Mouse (Mus musculus): ENCODE measurements around the gene Mettl7a1. TPM values are rescaled to one million over a fixed set of nuclear protein-coding genes. Genes with fewer than 3 reads are reported as not detected.
"Not testable (repeated sequence)": the region's sequence is repeated elsewhere in the genome, so short reads cannot be mapped to it uniquely, and the experiment has no call there.

The Mettl7a1 gene
- polyA plus RNA-seq, 1 experiment, result 13.4 TPM

GRCm38 (mm10) chr15:100345484-100345883, 41.5 kb downstream of the Mettl7a1 start:
- H3K4me1 ChIP-seq (ENCODE audit: control insufficient read depth, insufficient read depth, low read length), result no peaks in the 10 kb centered on the region
- H3K4me3 ChIP-seq (ENCODE audit: insufficient read depth, low read length), result no peak overlapping the region
- no peak overlapping the region for H3K27ac ChIP-seq (ENCODE audit: insufficient read depth, low read length)
- no peak for TF ChIP-seq CTCF (IDR thresholded peaks at IDR 0.05; ENCODE audit: borderline replicate concordance, insufficient read depth, low read length)
- TF ChIP-seq POLR2A (IDR thresholded peaks at IDR 0.05; ENCODE audit: low read depth, low read length), result no peak

GRCm38 (mm10) chr15:100346761-100347160, 42.8 kb downstream of the Mettl7a1 start:
- Histone ChIP-seq H3K4me1 (ENCODE audit: control insufficient read depth, insufficient read depth, low read length) (no peaks in the 10 kb centered on the region), H3K4me3 (ENCODE audit: insufficient read depth, low read length) (no peak overlapping the region), H3K27ac (ENCODE audit: insufficient read depth, low read length) (no peak overlapping the region)
- TF ChIP-seq CTCF (IDR thresholded peaks at IDR 0.05; ENCODE audit: borderline replicate concordance, insufficient read depth, low read length) (no peak), POLR2A (IDR thresholded peaks at IDR 0.05; ENCODE audit: low read depth, low read length) (no peak)

- H3K4me3 ChIP-seq (ENCODE audit: insufficient read depth, low read length), result no peak overlapping the region
- H3K4me1 ChIP-seq (ENCODE audit: control insufficient read depth, insufficient read depth, low read length), result no peaks in the 10 kb centered on the region
- TF ChIP-seq CTCF (IDR thresholded peaks at IDR 0.05; ENCODE audit: borderline replicate concordance, insufficient read depth, low read length) (no peak), POLR2A (IDR thresholded peaks at IDR 0.05; ENCODE audit: low read depth, low read length) (no peak)
- no peak overlapping the region for H3K27ac ChIP-seq (ENCODE audit: insufficient read depth, low read length)
Observed at GRCm38 (mm10) chr15:100349496-100349895, 45.6 kb downstream of the Mettl7a1 start.

GRCm38 (mm10) chr15:100351501-100352060, 47.6 kb downstream of the Mettl7a1 start:
- TF ChIP-seq POLR2A (IDR thresholded peaks at IDR 0.05; ENCODE audit: low read depth, low read length) (no peak), CTCF (IDR thresholded peaks at IDR 0.05; ENCODE audit: borderline replicate concordance, insufficient read depth, low read length) (no peak)

GRCm38 (mm10) chr15:100352711-100353250, 48.8 kb downstream of the Mettl7a1 start, which contains the start of the genes Methig1 and Mettl7a2:
Gene Methig1, plus strand, starts transcription at chr15:100353149.
Gene Mettl7a2, plus strand, starts transcription at chr15:100353200.
- no peaks in the 10 kb centered on the region for H3K4me1 ChIP-seq (ENCODE audit: control insufficient read depth, insufficient read depth, low read length)
- H3K4me3 ChIP-seq (ENCODE audit: insufficient read depth, low read length), result no peak within 1 kb of the TSS
- no peak within 1 kb of the TSS for H3K27ac ChIP-seq (ENCODE audit: insufficient read depth, low read length)
- TF ChIP-seq POLR2A (IDR thresholded peaks at IDR 0.05; ENCODE audit: low read depth, low read length), result no peak
- no peak for TF ChIP-seq CTCF (IDR thresholded peaks at IDR 0.05; ENCODE audit: borderline replicate concordance, insufficient read depth, low read length)

More at GRCm38 (mm10) chr15:100351501-100352060, 47.6 kb downstream of the Mettl7a1 start:
- H3K4me3 ChIP-seq (ENCODE audit: insufficient read depth, low read length), result no peak overlapping the region
- no peak overlapping the region for H3K27ac ChIP-seq (ENCODE audit: insufficient read depth, low read length)
- no peaks in the 10 kb centered on the region for H3K4me1 ChIP-seq (ENCODE audit: control insufficient read depth, insufficient read depth, low read length)

- not testable (repeated sequence) for H3K27ac ChIP-seq (ENCODE audit: insufficient read depth, low read length); H3K4me3 ChIP-seq (ENCODE audit: insufficient read depth, low read length); H3K4me1 ChIP-seq (ENCODE audit: control insufficient read depth, insufficient read depth, low read length)
Observed at GRCm38 (mm10) chr15:100353399-100353798, 49.5 kb downstream of the Mettl7a1 start.

- Histone ChIP-seq H3K27ac (ENCODE audit: insufficient read depth, low read length) (no peak overlapping the region), H3K4me3 (ENCODE audit: insufficient read depth, low read length) (no peak overlapping the region), H3K4me1 (ENCODE audit: control insufficient read depth, insufficient read depth, low read length) (no peaks in the 10 kb centered on the region)
- TF ChIP-seq CTCF (IDR thresholded peaks at IDR 0.05; ENCODE audit: borderline replicate concordance, insufficient read depth, low read length), result no peak
- no peak for TF ChIP-seq POLR2A (IDR thresholded peaks at IDR 0.05; ENCODE audit: low read depth, low read length)
Observed at GRCm38 (mm10) chr15:100355876-100356275, 51.9 kb downstream of the Mettl7a1 start.

- H3K4me3 ChIP-seq (ENCODE audit: insufficient read depth, low read length), result no peak within 1 kb of the TSS
Observed at GRCm38 (mm10) chr15:100364242-100364641, 60.3 kb downstream of the Mettl7a1 start, which contains the start of gene Higd1c. Gene Higd1c, plus strand, starts transcription at chr15:100364542.

GRCm38 (mm10) chr15:100365967-100366366, 62.0 kb downstream of the Mettl7a1 start:
- not testable (repeated sequence) for H3K4me1 ChIP-seq (ENCODE audit: control insufficient read depth, insufficient read depth, low read length); H3K27ac ChIP-seq (ENCODE audit: insufficient read depth, low read length); H3K4me3 ChIP-seq (ENCODE audit: insufficient read depth, low read length)

More at GRCm38 (mm10) chr15:100364242-100364641, 60.3 kb downstream of the Mettl7a1 start, which contains the start of gene Higd1c:
- Histone ChIP-seq H3K27ac (ENCODE audit: insufficient read depth, low read length) (no peak within 1 kb of the TSS), H3K4me1 (ENCODE audit: control insufficient read depth, insufficient read depth, low read length) (no peaks in the 10 kb centered on the region)
- TF ChIP-seq CTCF (IDR thresholded peaks at IDR 0.05; ENCODE audit: borderline replicate concordance, insufficient read depth, low read length) (no peak), POLR2A (IDR thresholded peaks at IDR 0.05; ENCODE audit: low read depth, low read length) (no peak)

- no peak overlapping the region for H3K4me3 ChIP-seq (ENCODE audit: insufficient read depth, low read length)
- no peaks in the 10 kb centered on the region for H3K4me1 ChIP-seq (ENCODE audit: control insufficient read depth, insufficient read depth, low read length)
- H3K27ac ChIP-seq (ENCODE audit: insufficient read depth, low read length), result no peak overlapping the region
- no peak for TF ChIP-seq POLR2A (IDR thresholded peaks at IDR 0.05; ENCODE audit: low read depth, low read length)
- no peak for TF ChIP-seq CTCF (IDR thresholded peaks at IDR 0.05; ENCODE audit: borderline replicate concordance, insufficient read depth, low read length)
Observed at GRCm38 (mm10) chr15:100367119-100367518, 63.2 kb downstream of the Mettl7a1 start.

All from embryonic fibroblast, embryonic 13.5 days (primary cell).